Mouse (Mus musculus): ENCODE data around the gene Siah2. TPM values are rescaled to one million over a fixed set of nuclear protein-coding genes. Genes with fewer than 3 reads are reported as not detected.

The Siah2 gene
- polyA plus RNA-seq, 1 experiment from 2014 or later: 2.5 TPM

GRCm38 (mm10) chr3:58682336-58682735 is 9.9 kb downstream of the Siah2 start:
- no peak overlapping the region for H3K4me3 ChIP-seq (replicated peaks)
- H3K9me3 ChIP-seq (replicated peaks): no peaks in the 10 kb centered on the region
- H3K27ac ChIP-seq: no peak overlapping the region
- no peak for DNase-seq
- peaks cover 26% of the 10 kb centered on the region for H3K4me1 ChIP-seq (replicated peaks)
- H3K4me2 ChIP-seq: no peak overlapping the region
- no peaks in the 10 kb centered on the region for H3K27me3 ChIP-seq
- ATAC-seq (ENCODE audit: low read depth): no peak
- H3K36me3 ChIP-seq: no peaks in the 10 kb centered on the region
- 59% methylated on average over 4 of the region's 4 CpGs for WGBS (ENCODE audit: insufficient replicate concordance)
- H3K9ac ChIP-seq: no peak overlapping the region

- H3K27me3 ChIP-seq: no peaks in the 10 kb centered on the region
- WGBS (ENCODE audit: insufficient replicate concordance): 56% methylated on average over 2 of the region's 2 CpGs
- H3K4me2 ChIP-seq: no peak overlapping the region
- H3K4me3 ChIP-seq (replicated peaks): no peak overlapping the region
- no peak overlapping the region for H3K9ac ChIP-seq
- DNase-seq (no peak), ATAC-seq (ENCODE audit: low read depth) (no peak)
- 0 out of 2 replicates have a peak overlapping the region, but pooled peaks have one; percentile 29 for H3K27ac ChIP-seq
- H3K4me1 ChIP-seq (replicated peaks): peaks cover 31% of the 10 kb centered on the region
- no peaks in the 10 kb centered on the region for H3K36me3 ChIP-seq
- no peaks in the 10 kb centered on the region for H3K9me3 ChIP-seq (replicated peaks)
These were observed 10.4 kb downstream of the Siah2 start for GRCm38 (mm10) chr3:58681831-58682230.

- peak overlapping the region; percentile 21; the same call in 1 of the 2 replicates for H3K4me2 ChIP-seq
These were observed 11.1 kb downstream of the Siah2 start for GRCm38 (mm10) chr3:58680943-58681637.

GRCm38 (mm10) chr3:58679996-58680395 is 12.2 kb downstream of the Siah2 start:
- ATAC-seq (ENCODE audit: low read depth) (no peak), DNase-seq (no peak)
- 61% methylated on average over 4 of the region's 4 CpGs for WGBS (ENCODE audit: insufficient replicate concordance)
- no peak overlapping the region for H3K27ac ChIP-seq
- H3K4me3 ChIP-seq (replicated peaks): no peak overlapping the region
- no peak overlapping the region for H3K4me2 ChIP-seq
- H3K9me3 ChIP-seq (replicated peaks): no peaks in the 10 kb centered on the region
- H3K27me3 ChIP-seq: no peaks in the 10 kb centered on the region
- H3K9ac ChIP-seq: no peak overlapping the region
- peaks cover 34% of the 10 kb centered on the region for H3K4me1 ChIP-seq (replicated peaks)
- peaks cover 9% of the 10 kb centered on the region; the same call in 1 of the 2 replicates for H3K36me3 ChIP-seq

More at GRCm38 (mm10) chr3:58680943-58681637, 11.1 kb downstream of the Siah2 start:
- Histone ChIP-seq H3K27ac (peak overlapping the region; percentile 69), H3K36me3 (no peaks in the 10 kb centered on the region), H3K27me3 (no peaks in the 10 kb centered on the region), H3K9me3 (replicated peaks) (no peaks in the 10 kb centered on the region), H3K4me3 (replicated peaks) (no peak overlapping the region), H3K4me1 (replicated peaks) (peaks cover 34% of the 10 kb centered on the region), H3K9ac (no peak overlapping the region)
- DNase-seq (no peak), ATAC-seq (ENCODE audit: low read depth) (peak; percentile 69)
- 64% methylated on average over 7 of the region's 7 CpGs for WGBS (ENCODE audit: insufficient replicate concordance)

GRCm38 (mm10) chr3:58678905-58679304 is 13.3 kb downstream of the Siah2 start:
- peaks cover 34% of the 10 kb centered on the region for H3K4me1 ChIP-seq (replicated peaks)
- no peak overlapping the region for H3K4me2 ChIP-seq
- no peak overlapping the region for H3K4me3 ChIP-seq (replicated peaks)
- no peak overlapping the region for H3K27ac ChIP-seq
- peaks cover 10% of the 10 kb centered on the region; the same call in 1 of the 2 replicates for H3K36me3 ChIP-seq
- H3K27me3 ChIP-seq: no peaks in the 10 kb centered on the region
- 52% methylated on average over 2 of the region's 2 CpGs for WGBS (ENCODE audit: insufficient replicate concordance)
- H3K9me3 ChIP-seq (replicated peaks): no peaks in the 10 kb centered on the region
- ATAC-seq (ENCODE audit: low read depth) (no peak), DNase-seq (no peak)
- no peak overlapping the region for H3K9ac ChIP-seq

GRCm38 (mm10) chr3:58678384-58678783 is 13.8 kb downstream of the Siah2 start:
- no peak for ATAC-seq (ENCODE audit: low read depth)

GRCm38 (mm10) chr3:58677615-58678014 is 14.6 kb downstream of the Siah2 start:
- Histone ChIP-seq H3K4me3 (replicated peaks) (no peak overlapping the region), H3K36me3 (peaks cover 10% of the 10 kb centered on the region; the same call in 1 of the 2 replicates), H3K27ac (no peak overlapping the region), H3K4me2 (no peak overlapping the region), H3K9me3 (replicated peaks) (no peaks in the 10 kb centered on the region), H3K9ac (no peak overlapping the region), H3K4me1 (replicated peaks) (peaks cover 29% of the 10 kb centered on the region), H3K27me3 (no peaks in the 10 kb centered on the region)
- no peak for DNase-seq
- 66% methylated on average over 3 of the region's 3 CpGs for WGBS (ENCODE audit: insufficient replicate concordance)
- no peak for ATAC-seq (ENCODE audit: low read depth)

More at GRCm38 (mm10) chr3:58678384-58678783, 13.8 kb downstream of the Siah2 start:
- H3K9me3 ChIP-seq (replicated peaks): no peaks in the 10 kb centered on the region
- no peak overlapping the region for H3K4me2 ChIP-seq
- H3K9ac ChIP-seq: no peak overlapping the region
- H3K27me3 ChIP-seq: no peaks in the 10 kb centered on the region
- H3K27ac ChIP-seq: no peak overlapping the region
- no peak overlapping the region for H3K4me3 ChIP-seq (replicated peaks)
- H3K36me3 ChIP-seq: peaks cover 10% of the 10 kb centered on the region; the same call in 1 of the 2 replicates
- H3K4me1 ChIP-seq (replicated peaks): peaks cover 33% of the 10 kb centered on the region
- 65% methylated on average over 8 of the region's 8 CpGs for WGBS (ENCODE audit: insufficient replicate concordance)
- DNase-seq: no peak

- no peaks in the 10 kb centered on the region for H3K27me3 ChIP-seq
- no peak overlapping the region for H3K4me3 ChIP-seq (replicated peaks)
- no peak for ATAC-seq (ENCODE audit: low read depth)
- H3K4me1 ChIP-seq (replicated peaks): peaks cover 27% of the 10 kb centered on the region
- no peak overlapping the region for H3K27ac ChIP-seq
- no peak for DNase-seq
- no peak overlapping the region for H3K4me2 ChIP-seq
- H3K36me3 ChIP-seq: peaks cover 10% of the 10 kb centered on the region; the same call in 1 of the 2 replicates
- no peaks in the 10 kb centered on the region for H3K9me3 ChIP-seq (replicated peaks)
- 85% methylated on average over 5 of the region's 5 CpGs for WGBS (ENCODE audit: insufficient replicate concordance)
- no peak overlapping the region for H3K9ac ChIP-seq
These were observed 18.9 kb downstream of the Siah2 start for GRCm38 (mm10) chr3:58673295-58673694.

GRCm38 (mm10) chr3:58672481-58673183 is 19.6 kb downstream of the Siah2 start:
- ATAC-seq (ENCODE audit: low read depth): no peak

GRCm38 (mm10) chr3:58671616-58672250 is 20.5 kb downstream of the Siah2 start:
- H3K9ac ChIP-seq: no peak overlapping the region
- WGBS (ENCODE audit: insufficient replicate concordance): 35% methylated on average over 6 of the region's 6 CpGs

More at GRCm38 (mm10) chr3:58672481-58673183, 19.6 kb downstream of the Siah2 start:
- peaks cover 10% of the 10 kb centered on the region; the same call in 1 of the 2 replicates for H3K36me3 ChIP-seq
- H3K4me2 ChIP-seq: no peak overlapping the region
- H3K27me3 ChIP-seq: no peaks in the 10 kb centered on the region
- no peak for DNase-seq
- no peak overlapping the region for H3K9ac ChIP-seq
- H3K4me3 ChIP-seq (replicated peaks): no peak overlapping the region
- H3K9me3 ChIP-seq (replicated peaks): no peaks in the 10 kb centered on the region
- WGBS (ENCODE audit: insufficient replicate concordance): 58% methylated on average over 4 of the region's 4 CpGs
- H3K27ac ChIP-seq: no peak overlapping the region
- peaks cover 23% of the 10 kb centered on the region for H3K4me1 ChIP-seq (replicated peaks)

GRCm38 (mm10) chr3:58663970-58664369 is 28.2 kb downstream of the Siah2 start:
- H3K27me3 ChIP-seq: no peaks in the 10 kb centered on the region
- DNase-seq: no peak
- H3K4me1 ChIP-seq (replicated peaks): no peaks in the 10 kb centered on the region
- 68% methylated on average over 7 of the region's 7 CpGs for WGBS (ENCODE audit: insufficient replicate concordance)
- no peak overlapping the region for H3K4me3 ChIP-seq (replicated peaks)
- H3K36me3 ChIP-seq: no peaks in the 10 kb centered on the region
- H3K27ac ChIP-seq: no peak overlapping the region
- H3K9me3 ChIP-seq (replicated peaks): 0 out of 2 replicates have a peak, but pooled peaks cover 7% of the 10 kb centered on the region
- no peak overlapping the region for H3K9ac ChIP-seq
- no peak overlapping the region for H3K4me2 ChIP-seq
- no peak for ATAC-seq (ENCODE audit: low read depth)

More at GRCm38 (mm10) chr3:58671616-58672250, 20.5 kb downstream of the Siah2 start:
- no peaks in the 10 kb centered on the region for H3K27me3 ChIP-seq
- H3K9me3 ChIP-seq (replicated peaks): no peaks in the 10 kb centered on the region
- ATAC-seq (ENCODE audit: low read depth) (no peak), DNase-seq (no peak)
- H3K4me3 ChIP-seq (replicated peaks): no peak overlapping the region
- H3K27ac ChIP-seq: no peak overlapping the region
- H3K4me2 ChIP-seq: no peak overlapping the region
- H3K4me1 ChIP-seq (replicated peaks): peaks cover 14% of the 10 kb centered on the region; the same call in 1 of the 2 replicates
- H3K36me3 ChIP-seq: peaks cover 10% of the 10 kb centered on the region; the same call in 1 of the 2 replicates
